Mouse (Mus musculus) cerebellum, adult 8-10 months (tissue): ENCODE data around the gene Sgpp1.
"Not testable (repeated sequence)": the region's sequence is repeated elsewhere in the genome, so short reads cannot be mapped to it uniquely, and the experiment has no call there.

Experiments
- DNase-seq: peaks from one replicate; pipeline ENCODE4 v3.0.0; 2022

Sgpp1 gene

DNA sequence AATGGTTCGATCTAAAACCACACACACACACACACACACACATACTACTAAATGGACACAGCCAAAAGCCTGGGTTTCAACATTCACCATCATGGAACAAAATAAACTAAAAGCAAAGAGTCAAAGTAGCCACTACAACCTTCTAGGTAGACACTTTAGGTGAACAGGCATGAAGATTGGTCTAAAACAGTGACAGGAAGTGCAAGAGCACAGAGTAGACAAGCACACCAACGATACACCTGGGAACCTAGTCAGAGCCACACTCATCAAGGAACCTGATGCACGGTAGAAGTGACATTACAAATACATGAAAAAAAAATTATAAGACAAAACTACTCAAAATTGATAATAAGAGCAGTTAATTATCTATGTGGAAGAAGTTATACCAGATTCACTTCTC is 4.0 kb downstream of the Sgpp1 start:
- no peak for DNase-seq

DNA sequence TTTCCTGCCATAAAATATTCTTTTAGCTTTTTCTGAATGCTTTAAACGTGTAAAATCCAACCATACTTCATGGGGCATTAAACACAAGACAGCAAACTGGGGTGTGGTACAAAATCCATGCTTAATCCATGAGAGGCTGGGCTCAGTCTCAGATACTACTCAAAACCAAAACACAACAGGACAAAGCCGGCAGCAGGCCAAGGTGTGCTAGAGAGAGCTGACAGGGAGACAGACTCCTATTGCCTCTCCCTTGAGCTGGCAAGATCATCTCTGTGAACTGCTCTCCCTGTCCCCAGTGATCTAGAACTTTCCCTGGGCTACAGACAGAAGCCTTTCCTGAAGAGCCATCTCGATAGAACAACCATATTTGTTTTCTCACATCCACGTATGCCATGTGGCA is 5.1 kb downstream of the Sgpp1 start:
- DNase-seq = no peak

DNA sequence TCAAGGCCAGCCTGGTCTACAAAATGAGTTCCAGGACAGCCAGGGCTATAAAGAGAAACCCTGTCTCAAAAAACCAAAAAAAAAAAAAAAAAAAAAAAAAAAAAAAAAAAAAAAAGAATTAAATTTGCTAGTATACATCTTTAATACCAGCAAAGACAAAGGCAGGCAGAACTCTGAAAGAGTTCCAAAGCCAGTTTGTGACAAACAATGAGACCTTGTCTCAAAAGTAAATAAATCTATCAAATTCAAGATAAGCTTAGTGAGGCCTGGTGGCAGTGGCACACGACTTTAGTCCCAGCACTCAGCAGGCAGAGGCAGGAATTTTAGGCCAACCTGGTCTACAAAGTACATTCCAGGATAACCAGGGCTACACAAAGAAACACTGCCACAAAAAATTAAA is 5.7 kb downstream of the Sgpp1 start:
- no peak for DNase-seq

DNA sequence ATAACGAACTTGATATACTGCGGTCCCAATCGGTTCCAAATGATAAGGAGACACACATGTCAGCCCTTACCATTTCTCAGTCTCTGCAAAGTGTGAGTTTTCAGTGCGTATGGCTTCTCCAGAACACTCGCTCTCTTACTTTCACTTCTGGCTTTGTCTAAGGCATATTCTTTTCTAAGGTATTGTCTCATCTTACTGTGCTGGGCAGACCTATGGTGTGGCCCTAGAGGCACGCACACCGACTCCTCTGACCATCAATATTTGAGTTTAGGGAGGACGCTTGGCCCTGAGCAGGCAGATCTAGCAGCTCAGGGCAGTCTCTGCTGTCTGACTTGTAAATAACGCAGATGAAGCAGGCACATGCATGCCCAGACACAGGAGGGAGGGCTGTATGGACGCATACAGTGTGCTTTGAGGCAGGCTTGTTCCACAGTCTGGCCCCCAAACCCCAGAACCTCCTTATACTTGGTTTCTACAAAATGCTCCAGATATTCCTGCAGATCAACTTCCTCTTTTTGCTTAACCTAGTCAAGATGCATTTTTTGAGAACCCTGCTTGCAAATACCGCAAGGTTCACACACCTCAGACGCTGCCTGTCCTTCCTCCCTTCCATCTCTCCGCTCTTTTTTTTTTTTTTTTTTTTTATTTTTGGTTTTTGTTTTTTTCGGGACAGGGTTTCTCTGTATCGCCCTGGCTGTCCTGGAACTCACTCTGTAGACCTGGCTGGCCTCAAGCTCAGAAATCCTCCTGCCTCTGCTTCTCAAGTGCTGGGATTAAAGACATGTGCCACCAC is 8.0 kb downstream of the Sgpp1 start:
- no peak for DNase-seq

DNA sequence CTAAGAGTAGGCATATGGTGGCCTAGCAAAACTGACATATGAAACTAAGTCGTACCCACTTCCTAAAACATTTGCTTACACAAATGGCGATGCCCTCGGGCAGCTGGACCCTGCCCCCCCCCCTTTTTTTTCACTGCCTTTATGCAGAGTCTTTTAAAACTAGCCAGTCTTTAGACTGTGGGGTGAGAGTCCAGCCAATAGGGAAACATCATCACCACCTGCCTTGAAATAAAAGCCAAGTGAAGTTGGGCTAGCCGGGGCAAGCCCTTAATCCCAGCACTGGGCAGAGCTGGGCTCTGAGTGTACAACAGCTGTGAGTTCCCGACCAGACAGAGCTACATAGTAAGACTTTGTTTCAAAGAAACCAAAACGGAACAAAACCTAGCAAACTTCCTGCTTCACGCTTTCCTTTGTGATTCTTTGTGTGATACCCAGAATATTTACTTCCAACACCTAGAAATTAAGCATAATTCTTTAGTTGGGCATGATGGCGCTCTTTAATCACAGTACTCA is 9.1 kb downstream of the Sgpp1 start:
- DNase-seq = no peak

DNA sequence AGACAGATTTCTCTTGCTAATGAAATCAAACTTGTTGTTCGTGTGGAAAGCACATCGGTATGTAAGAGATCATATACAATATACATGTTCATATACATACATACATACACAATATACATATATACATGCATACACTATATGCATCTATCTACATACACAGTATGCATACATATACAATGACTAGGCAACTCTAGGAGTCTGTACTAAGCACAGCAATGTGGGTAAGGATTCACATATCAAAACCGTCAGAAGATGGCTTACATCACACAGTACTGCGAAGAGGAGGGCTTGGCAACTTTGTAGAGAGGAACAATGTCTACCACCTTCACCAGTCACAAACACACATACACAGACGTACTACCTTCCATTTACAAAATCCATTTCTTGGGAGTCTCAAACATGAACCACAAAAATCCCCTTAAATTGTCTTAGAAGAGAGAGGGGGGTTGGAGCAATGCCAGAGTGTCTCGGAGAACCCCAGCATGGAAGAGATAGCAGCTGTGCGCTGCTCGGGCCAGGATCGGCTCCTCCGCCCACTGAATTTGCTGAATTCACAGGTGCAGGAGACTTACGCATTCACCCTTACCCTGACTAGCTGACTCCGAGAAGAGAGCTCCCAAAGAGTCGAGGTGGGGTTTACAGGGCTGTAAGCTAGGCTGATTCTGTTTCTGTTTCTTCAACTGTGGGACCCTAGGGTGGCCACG is 10.8 kb downstream of the Sgpp1 start:
- DNase-seq = no peak

DNA sequence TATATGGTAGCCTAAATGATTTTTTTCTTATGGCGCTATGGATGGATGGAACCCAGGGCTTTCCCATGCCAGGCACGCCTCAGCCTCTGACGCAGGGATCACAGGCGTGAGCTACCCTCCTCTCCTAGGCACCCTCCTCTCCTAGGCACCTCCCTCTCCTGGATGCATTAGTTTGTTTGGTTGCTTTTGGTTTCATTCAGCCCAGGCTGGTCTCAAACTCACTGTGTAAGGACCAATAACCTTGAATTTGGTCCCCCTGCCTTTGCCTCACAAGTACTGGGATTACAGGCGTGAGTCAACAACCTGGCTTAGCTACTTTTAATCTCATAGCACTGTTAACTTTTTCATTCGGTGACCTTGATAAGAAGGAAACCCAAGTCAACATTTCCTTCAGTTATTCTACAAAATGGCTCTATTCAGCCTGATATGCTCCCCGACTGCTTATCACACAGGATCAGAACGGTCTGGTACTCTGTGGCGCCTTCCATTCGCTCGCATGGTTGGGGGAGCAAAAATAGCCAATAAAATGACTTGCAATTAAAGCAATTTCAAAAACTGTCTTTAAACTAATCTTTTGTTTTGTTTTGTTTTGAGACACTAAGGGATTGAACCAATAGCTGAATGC is 11.6 kb downstream of the Sgpp1 start:
- DNase-seq = no peak

DNA sequence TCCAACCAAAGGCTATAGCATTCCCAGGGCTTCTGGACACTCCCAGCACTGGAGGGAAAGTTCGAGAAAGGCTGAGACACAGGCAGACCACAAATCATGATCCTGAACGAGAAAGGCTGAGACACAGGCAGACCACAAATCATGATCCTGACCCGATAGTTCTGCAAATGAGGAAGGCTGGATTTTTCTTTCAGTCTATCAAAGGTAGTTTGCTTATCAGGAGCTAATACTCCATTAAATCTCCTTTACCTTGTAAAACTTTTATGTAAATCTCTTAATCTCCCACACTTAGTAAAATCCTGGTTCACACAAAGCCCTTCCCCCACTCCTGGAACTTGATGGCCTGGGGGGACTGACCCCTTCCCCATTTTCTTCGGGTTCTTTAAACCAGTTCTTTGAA is 13.6 kb downstream of the Sgpp1 start:
- DNase-seq = no peak

DNA sequence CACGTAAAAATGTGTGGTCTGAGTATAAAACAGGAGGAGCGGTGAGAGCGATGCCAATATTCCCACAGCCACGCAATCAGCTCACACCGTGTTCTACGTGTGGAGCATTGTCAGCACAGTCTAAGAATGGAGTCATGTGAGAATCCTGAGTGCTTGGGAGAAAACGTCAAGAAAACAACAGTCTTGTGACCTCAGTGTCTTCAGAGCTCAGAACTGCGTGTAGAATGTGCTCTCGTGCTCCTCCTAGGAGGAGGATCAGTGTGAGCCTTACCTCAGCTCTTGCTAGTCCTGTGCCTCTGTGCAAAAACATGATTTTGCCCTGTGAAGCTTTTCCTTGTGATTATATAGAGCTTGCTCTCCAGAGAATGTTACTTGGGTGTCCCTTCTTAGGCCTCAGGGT is 14.5 kb downstream of the Sgpp1 start:
- DNase-seq = no peak

DNA sequence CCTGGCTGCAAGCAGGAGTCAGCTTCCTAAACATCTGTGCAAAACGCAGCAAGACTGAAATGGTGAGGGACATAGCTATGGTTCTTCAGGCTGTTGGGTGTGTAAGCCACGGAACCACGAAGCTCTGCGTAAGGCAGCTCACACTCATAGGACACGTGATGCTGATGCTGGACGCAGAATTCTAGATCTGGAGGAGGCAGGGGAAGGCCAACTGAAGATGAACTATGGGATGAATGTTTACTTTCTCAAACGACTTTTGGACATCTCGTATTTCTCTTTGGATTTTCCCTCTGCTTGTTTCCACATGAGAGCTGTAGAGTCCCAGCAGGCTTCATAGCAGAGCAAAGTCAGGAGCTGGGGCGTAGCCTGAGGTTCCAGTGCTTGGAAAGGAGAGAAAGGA is 21.9 kb downstream of the Sgpp1 start:
- DNase-seq = no peak

DNA sequence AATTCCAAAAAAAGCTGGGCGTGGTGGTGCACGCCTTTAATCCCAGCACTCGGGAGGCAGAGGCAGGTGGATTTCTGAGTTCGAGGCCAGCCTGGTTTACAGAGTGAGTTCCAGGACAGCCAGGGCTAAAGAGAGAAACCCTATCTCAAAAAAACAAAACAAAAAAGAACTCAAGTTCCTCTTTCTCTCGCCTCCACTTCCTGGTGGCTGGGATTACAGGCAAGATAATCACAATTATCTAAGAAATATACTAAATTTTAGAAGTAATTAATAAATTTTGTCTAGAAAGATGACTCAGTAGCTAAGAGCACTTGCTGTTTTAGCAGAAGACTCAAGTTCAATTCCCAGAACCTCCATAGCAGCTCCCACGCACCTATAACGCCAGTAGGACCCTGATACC is 22.6 kb downstream of the Sgpp1 start:
- not testable (repeated sequence) for DNase-seq

DNA sequence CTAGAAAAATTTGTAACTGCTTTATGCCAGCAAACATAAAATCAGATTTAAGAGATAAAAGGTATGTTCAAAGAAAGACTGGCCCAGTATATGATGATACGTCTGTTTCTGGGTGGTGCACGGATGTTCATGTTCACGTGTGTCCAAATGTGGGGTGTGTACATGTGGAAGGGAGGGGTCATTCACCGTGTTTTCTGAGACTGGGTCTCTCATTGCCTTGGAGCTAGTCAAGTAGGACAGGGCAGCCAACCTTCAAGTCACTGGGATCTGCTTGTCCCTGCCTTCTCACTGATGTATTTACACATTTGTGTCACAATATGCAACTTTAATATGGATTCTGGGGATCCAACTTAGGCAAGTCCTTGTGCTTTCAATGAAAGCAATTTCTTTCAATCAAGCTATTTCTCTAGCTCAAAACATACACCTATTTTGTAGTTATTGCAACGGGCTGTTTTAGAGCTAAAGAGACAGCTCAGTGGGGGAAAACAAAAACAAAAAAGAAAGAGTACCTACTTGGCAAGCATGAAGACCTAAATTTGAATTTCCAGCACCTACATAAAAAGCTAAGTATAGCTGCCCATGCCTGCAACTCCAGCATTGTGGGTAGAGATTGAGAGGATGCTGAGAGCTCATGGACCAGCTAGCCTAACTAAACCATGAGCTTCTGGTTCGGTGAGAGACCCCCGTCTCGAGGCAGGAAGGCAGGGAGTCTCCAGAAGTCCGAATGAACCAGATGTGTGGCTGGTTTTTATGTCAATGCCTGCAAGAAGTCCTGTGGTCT is 24.7 kb downstream of the Sgpp1 start:
- no peak for DNase-seq

DNA sequence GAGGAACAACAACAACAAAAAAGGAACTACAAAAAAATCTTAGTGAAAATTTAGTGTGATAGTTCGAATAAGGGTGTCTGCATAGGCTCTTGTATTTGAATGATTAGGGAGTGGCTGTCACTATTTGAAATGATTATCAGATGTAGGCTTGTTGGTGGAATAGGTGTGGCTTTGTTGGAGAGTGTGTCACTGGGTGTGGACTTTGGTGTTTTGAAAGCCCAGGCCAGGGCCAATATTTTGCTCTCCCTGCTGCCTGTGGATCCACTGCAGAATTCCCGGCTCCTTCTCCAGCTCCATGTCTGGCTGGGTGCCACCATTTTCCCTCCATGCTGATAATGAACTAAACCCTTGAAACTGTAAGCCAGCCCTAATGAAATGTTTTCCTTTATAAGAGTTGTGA is 26.0 kb downstream of the Sgpp1 start:
- DNase-seq = no peak

DNA sequence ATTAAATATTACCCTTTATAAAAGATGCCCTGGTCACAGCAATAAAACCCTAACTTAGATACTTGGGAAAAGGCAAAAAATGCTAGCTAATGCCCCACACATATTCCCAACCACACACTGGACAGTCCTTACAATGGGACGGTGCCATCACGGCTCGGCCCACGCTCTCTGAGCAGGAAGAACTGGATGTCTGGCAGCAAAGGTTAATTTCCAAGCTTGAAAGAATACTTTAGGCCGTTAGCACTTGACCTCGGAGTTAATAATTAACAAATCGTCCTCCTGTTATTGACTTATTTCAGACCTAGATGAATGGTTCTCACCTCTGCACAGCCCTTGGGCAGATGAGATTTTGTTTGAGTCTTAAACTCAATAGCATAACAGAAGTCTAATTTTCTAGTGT is 28.9 kb downstream of the Sgpp1 start:
- DNase-seq = no peak

DNA sequence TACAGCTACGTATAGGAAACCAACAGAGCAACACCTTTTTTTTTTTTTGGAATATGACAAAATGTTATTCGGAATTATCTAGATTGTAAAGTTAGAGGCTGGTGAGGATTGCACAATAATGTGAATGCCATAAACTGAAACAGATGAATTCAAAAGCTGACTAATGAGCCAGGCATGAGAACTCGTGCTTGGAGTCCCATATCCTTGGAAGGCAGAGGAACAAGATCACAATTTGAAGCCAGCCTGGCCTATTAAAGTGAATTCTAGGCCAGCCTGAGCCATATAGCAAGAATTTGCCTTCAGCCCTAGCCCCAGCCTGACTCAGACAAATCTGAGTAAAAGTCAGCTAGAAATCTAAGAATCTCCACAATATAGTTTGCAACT is 32.8 kb downstream of the Sgpp1 start:
- DNase-seq = no peak

DNA sequence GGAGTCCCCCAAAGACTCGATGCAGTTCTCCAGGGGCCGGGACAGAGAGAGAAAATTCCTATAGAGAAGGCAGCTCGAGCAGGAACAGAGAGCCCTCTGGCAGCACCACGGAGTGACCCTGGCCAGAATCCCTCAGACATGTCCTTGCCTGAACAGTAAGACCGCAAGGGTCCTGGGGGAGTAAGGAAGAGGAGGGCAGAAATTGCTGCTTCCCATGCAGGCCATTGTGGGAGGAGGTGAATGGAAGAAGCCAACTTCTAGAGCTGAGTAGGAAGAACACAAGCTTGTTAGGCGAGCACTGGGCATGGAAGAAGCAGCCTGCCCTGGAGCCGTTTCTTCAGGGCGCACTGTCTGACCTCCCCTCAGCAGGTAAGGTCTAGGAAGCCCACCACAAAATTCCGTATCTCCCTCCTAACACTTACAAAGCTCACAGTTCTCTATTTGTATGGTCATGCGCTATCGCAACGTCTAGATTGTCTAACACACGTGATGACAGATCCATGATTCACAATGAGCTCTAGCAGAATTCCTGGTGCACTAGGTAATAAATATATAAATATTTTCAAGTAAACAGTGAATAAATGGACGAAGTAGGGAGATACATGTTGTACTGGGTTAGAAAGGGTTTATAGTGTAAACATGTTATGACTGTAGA is 33.3 kb downstream of the Sgpp1 start:
- no peak for DNase-seq

DNA sequence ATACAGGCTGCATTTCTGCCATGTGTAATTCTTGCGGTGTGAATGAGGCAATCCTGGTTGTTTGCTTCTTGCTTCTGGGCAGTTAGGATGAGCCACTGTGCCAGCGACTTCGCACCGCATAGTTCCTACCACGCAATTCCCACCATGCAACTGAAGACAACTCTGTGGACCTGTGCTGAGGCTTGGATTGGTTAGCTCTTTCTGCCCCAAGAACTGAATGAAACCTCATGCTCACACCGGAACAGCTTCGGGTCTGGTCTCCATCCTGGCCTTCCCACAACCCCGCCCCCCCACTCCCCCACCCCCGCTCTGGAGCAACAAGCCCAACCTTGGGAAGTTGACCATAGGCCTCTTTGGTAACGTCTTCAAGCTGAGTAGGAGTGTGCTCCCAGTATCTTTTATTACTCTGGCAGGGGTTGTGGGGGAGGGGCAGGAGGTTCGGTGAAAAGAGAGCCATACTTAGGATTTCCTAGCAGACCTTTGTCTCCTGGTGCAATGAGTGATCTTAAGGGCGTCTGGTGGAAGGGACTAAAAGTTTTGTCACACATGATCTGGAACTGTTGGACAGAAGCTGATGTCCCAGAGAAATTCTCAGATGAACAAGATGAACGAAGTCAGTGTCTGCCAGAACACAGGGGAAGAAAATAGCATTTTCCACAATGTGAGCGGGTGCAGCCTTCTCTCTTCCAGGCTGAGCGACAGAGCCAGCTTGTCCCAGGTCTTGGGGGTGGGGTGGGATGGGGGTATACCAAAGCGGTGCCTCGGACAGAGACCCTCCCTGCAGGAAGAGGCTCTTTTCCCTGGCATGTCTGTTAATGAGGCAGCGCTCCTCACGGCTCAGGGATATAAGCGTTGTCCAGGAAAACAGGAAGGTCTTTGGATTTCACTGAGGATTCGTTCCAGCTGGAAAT is 34.1 kb downstream of the Sgpp1 start:
- DNase-seq = no peak

DNA sequence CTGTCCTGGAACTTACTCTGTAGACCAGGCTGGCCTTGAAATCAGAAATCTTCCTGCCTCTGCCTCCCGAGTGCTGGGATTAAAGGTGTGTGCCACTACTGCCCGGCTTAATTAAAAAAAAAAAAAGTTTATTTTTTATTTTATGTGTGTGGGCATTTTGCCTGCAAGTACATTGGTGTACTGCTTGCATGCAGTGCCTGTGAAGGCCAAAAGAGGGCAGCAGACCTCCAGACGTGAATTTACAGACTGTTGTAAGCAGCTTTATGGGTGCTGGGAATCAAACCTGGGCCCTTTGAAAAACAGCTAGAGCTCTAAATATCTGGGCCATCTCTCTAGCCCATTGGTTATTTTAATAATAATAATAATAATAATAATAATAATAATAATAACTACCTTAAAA is 36.8 kb downstream of the Sgpp1 start:
- no peak for DNase-seq

DNA sequence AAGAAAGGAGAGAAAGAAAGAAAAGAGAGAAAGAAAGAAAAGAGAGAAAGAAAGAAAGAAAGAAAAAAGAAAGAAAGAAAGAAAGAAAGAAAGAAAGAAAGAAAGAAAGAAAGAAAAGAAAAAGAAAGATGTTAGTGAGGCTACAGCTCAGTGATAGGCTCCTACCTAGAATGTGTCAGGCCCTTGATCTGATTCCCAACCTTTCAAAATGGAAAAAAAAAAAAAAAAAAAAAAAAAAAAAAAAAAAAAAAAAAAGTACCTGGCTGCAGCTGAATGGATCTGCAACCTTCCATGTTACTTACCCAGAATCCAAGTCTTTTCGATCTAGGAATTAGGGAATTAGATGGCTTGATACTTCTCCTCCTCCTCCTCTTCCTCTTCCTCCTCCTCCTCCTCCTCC is 39.7 kb downstream of the Sgpp1 start:
- not testable (repeated sequence) for DNase-seq

DNA sequence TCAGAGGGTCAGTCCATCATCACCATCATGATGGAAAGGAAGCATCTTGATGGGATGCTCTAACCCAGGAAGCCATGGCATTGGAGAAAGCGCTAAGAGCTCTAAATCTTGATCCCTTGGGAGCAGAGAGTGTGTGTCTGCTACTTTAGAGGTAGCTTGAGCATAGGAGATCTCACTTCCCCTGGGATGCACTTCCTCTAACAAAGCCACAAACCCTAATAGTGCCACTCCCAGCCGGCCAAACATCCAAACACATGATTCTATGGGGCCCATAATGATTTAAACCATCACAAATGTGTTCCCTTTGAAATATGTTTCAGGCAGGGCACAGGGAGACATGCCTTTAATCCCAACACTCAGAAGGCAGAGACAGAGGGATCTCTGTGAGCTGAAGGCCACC is 46.5 kb downstream of the Sgpp1 start:
- no peak for DNase-seq

DNA sequence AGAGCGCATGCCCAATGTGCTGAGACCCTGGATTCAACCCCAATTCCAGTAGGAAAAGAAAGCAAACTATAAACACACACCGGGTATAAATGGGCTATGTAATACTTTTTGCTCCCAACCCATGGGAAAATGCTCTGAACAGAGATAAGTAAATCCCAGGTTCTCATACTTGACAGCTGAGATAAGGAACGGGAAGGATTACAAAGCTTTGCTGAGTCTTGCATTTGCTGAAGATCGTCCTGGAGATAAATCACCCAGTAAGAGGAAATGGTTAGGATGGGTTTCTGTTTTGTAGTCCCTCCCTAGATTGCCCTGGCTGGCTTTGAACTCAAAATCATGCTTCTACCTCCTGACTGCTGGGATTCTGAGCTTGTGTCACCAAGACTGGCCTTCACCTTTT is 48.2 kb downstream of the Sgpp1 start:
- no peak for DNase-seq

DNA sequence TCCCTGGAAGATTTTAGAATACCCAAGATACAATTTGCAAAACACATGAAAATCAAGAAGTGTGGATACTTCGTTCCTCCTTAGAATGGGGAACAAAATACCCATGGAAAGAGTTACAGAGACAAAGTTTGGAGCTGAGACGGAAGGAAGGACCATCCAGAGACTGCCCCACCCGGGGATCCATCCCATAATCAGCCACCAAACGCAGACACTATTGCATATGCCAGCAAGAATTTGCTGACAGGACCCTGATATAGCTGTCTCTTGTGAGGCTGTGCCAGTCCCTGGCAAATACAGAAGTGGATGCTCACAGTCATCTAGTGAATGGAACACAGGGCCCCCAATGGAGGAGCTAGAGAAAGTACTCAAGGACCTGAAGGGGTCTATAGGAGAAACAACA is 51.5 kb downstream of the Sgpp1 start:
- not testable (repeated sequence) for DNase-seq
